Mouse (Mus musculus): ENCODE measurements around the gene Nepn. TPM values are rescaled to one million over a fixed set of nuclear protein-coding genes. Genes with fewer than 3 reads are reported as not detected.

Gene Nepn
- polyA plus RNA-seq, 1 experiment: not detected

GRCm38 (mm10) chr10:52398715-52399114 is 9.9 kb downstream of the Nepn start:
- WGBS: 75% methylated on average over 2 of the region's 2 CpGs
- no peak for DNase-seq (ENCODE audit: low read depth, low spot score)

- no peak for DNase-seq (ENCODE audit: low read depth, low spot score)
- 64% methylated on average over 3 of the region's 3 CpGs for WGBS
Measured at GRCm38 (mm10) chr10:52399722-52400121, 10.9 kb downstream of the Nepn start.

- no peak for DNase-seq (ENCODE audit: low read depth, low spot score)
- 80% methylated on average over 13 of the region's 13 CpGs for WGBS
Measured at GRCm38 (mm10) chr10:52405160-52405559, 16.4 kb downstream of the Nepn start.

GRCm38 (mm10) chr10:52407526-52407925 is 18.8 kb downstream of the Nepn start:
- no peak for DNase-seq (ENCODE audit: low read depth, low spot score)
- 89% methylated on average over 2 of the region's 2 CpGs for WGBS

- WGBS: 91% methylated on average over 2 of the region's 2 CpGs
- no peak for DNase-seq (ENCODE audit: low read depth, low spot score)
Measured at GRCm38 (mm10) chr10:52415020-52415419, 26.2 kb downstream of the Nepn start.

- 6% methylated on average over 2 of the region's 2 CpGs for WGBS
Measured at GRCm38 (mm10) chr10:52416458-52416857, 27.7 kb downstream of the Nepn start.

GRCm38 (mm10) chr10:52417299-52417997 is 28.7 kb downstream of the Nepn start, which contains the start of gene Nus1:
Gene Nus1 (plus strand): TSS chr10:52417547.
- peak; percentile 76 for DNase-seq (ENCODE audit: low read depth, low spot score)
- under 1% methylated on average over 77 of the region's 79 CpGs for WGBS

More at GRCm38 (mm10) chr10:52416458-52416857, 27.7 kb downstream of the Nepn start:
- no peak for DNase-seq (ENCODE audit: low read depth, low spot score)

GRCm38 (mm10) chr10:52417998-52418860 is 29.5 kb downstream of the Nepn start:
- under 1% methylated on average over 39 of the region's 39 CpGs for WGBS
- DNase-seq (ENCODE audit: low read depth, low spot score): no peak

- WGBS: 4% methylated on average over 5 of the region's 5 CpGs
- no peak for DNase-seq (ENCODE audit: low read depth, low spot score)
Measured at GRCm38 (mm10) chr10:52418931-52419330, 30.2 kb downstream of the Nepn start.

GRCm38 (mm10) chr10:52419402-52419801 is 30.6 kb downstream of the Nepn start:
- 20% methylated on average over 4 of the region's 4 CpGs for WGBS
- DNase-seq (ENCODE audit: low read depth, low spot score): peak; percentile 61

GRCm38 (mm10) chr10:52420526-52420925 is 31.8 kb downstream of the Nepn start:
- no peak for DNase-seq (ENCODE audit: low read depth, low spot score)
- WGBS: 47% methylated on average over 1 of the region's 1 CpGs

GRCm38 (mm10) chr10:52421716-52422115 is 32.9 kb downstream of the Nepn start:
- WGBS: 70% methylated on average over 6 of the region's 6 CpGs
- DNase-seq (ENCODE audit: low read depth, low spot score): no peak

GRCm38 (mm10) chr10:52423097-52423496 is 34.3 kb downstream of the Nepn start:
- WGBS: 58% methylated on average over 2 of the region's 2 CpGs
- DNase-seq (ENCODE audit: low read depth, low spot score): no peak

- WGBS: 30% methylated on average over 7 of the region's 7 CpGs
- DNase-seq (ENCODE audit: low read depth, low spot score): no peak
Measured at GRCm38 (mm10) chr10:52426314-52426980, 37.7 kb downstream of the Nepn start.

- WGBS: 34% methylated on average over 2 of the region's 2 CpGs
- DNase-seq (ENCODE audit: low read depth, low spot score): no peak
Measured at GRCm38 (mm10) chr10:52427634-52428415, 39.1 kb downstream of the Nepn start.

- DNase-seq (ENCODE audit: low read depth, low spot score): no peak
- WGBS: 82% methylated on average over 1 of the region's 1 CpGs
Measured at GRCm38 (mm10) chr10:52430953-52431352, 42.2 kb downstream of the Nepn start.

GRCm38 (mm10) chr10:52434836-52435235 is 46.1 kb downstream of the Nepn start:
- DNase-seq (ENCODE audit: low read depth, low spot score): no peak
- 88% methylated on average over 8 of the region's 8 CpGs for WGBS

Measured in large intestine, adult 2 months (tissue).